Mouse (Mus musculus): ENCODE results near the gene Gm5089.

The Gm5089 gene

GRCm38 (mm10) chr14:122477971-122478573, 27.2 kb upstream of the Gm5089 start:
- no peak for DNase-seq (ENCODE audit: extremely low read depth, low read depth, low spot score)

GRCm38 (mm10) chr14:122477261-122477671, 26.4 kb upstream of the Gm5089 start:
- DNase-seq (ENCODE audit: extremely low read depth, low read depth, low spot score) = no peak

GRCm38 (mm10) chr14:122476822-122477215, 25.9 kb upstream of the Gm5089 start:
- no peak for DNase-seq (ENCODE audit: extremely low read depth, low read depth, low spot score)

GRCm38 (mm10) chr14:122476041-122476821, 25.3 kb upstream of the Gm5089 start:
- DNase-seq (ENCODE audit: extremely low read depth, low read depth, low spot score) = no peak

GRCm38 (mm10) chr14:122475557-122476040, 24.7 kb upstream of the Gm5089 start:
- no peak for DNase-seq (ENCODE audit: extremely low read depth, low read depth, low spot score)

GRCm38 (mm10) chr14:122474891-122475556, 24.1 kb upstream of the Gm5089 start, which contains the start of gene Zic2:
TSS of gene Zic2 (plus strand) at chr14:122475435.
- no peak for DNase-seq (ENCODE audit: extremely low read depth, low read depth, low spot score)

- DNase-seq (ENCODE audit: extremely low read depth, low read depth, low spot score) = no peak
Observed at GRCm38 (mm10) chr14:122474041-122474890, 23.4 kb upstream of the Gm5089 start.

- DNase-seq (ENCODE audit: extremely low read depth, low read depth, low spot score) = no peak
Observed at GRCm38 (mm10) chr14:122473211-122473751, 22.4 kb upstream of the Gm5089 start.

- DNase-seq (ENCODE audit: extremely low read depth, low read depth, low spot score) = no peak
Observed at GRCm38 (mm10) chr14:122472647-122473046, 21.7 kb upstream of the Gm5089 start.

- DNase-seq (ENCODE audit: extremely low read depth, low read depth, low spot score) = no peak
Observed at GRCm38 (mm10) chr14:122472161-122472560, 21.2 kb upstream of the Gm5089 start.

- no peak for DNase-seq (ENCODE audit: extremely low read depth, low read depth, low spot score)
Observed at GRCm38 (mm10) chr14:122471449-122472085, 20.7 kb upstream of the Gm5089 start.

- no peak for DNase-seq (ENCODE audit: extremely low read depth, low read depth, low spot score)
Observed at GRCm38 (mm10) chr14:122468971-122469755, 18.2 kb upstream of the Gm5089 start.

GRCm38 (mm10) chr14:122467926-122468841, 17.3 kb upstream of the Gm5089 start:
- no peak for DNase-seq (ENCODE audit: extremely low read depth, low read depth, low spot score)

- no peak for DNase-seq (ENCODE audit: extremely low read depth, low read depth, low spot score)
Observed at GRCm38 (mm10) chr14:122466756-122467362, 15.9 kb upstream of the Gm5089 start.

- DNase-seq (ENCODE audit: extremely low read depth, low read depth, low spot score) = no peak
Observed at GRCm38 (mm10) chr14:122465931-122466490, 15.1 kb upstream of the Gm5089 start.

- no peak for DNase-seq (ENCODE audit: extremely low read depth, low read depth, low spot score)
Observed at GRCm38 (mm10) chr14:122464763-122465741, 14.1 kb upstream of the Gm5089 start, which contains the start of gene Zic5. TSS of gene Zic5 (minus strand) at chr14:122465677.

All from fat pad, adult 2 months (tissue).